ENCODE assay signal across 9 mouse cellular contexts in the genomic region with DNA sequence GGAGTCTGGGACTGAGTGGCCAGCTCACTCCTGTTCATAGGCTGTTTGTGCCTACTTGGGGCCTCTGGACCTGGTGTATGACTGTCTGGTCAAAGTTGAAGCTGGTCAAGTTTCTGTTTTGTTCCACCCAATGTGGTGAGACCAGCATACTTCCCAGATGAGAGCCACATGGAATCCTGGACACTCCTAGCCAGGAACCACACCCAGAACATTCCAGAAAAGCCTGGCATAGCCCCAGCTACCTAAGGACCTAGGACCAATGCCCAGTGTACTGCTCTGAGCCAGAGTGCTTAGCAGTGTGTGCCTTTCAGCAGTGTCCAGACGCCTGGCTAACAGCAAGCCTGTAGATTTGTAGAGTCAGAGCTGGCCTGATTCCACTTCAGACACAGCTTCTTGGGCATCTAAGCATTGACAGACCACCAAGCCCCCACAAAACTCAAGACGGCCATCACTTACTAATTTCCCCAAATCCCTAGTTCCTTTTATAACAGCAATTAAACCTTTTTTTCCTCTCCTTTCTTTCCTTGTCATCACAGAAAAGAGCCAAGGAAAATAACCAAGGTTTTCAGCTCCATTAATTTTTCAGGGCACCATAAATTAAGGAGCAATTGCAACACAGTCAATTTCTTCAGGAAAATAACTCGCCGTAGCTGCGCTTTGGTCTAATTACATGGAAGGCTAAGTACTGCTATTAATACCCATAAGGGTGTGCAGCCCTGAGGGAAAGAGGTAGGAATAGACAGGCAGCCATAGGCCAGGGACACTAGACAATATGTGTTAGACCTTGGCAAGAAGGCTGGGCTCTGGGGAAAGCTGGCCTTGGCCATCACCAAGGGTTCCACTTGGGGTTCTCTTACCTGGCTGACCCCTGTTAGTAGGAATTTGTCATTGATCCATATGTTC.
A peak's percentile ranks its signal among the peaks of the same experiment; 100 is the strongest.
DNase-seq lines count a peak whose midpoint lies in the region; ATAC-seq and TF ChIP-seq lines count a peak whose summit lies in the region.
"Had no signal": no experiment of that assay in that cellular context is flagged by ENCODE, and none has a peak within 500 bp of the region (broad histone marks: within the 10 kb centered on the region; RNA-seq: fewer than 3 reads in every experiment).

No protein-coding gene starts in this region.

- no peak for DNase-seq in limb, embryonic 10.5 days (ENCODE audit: low spot score)
- peak; percentile 48 for DNase-seq in gastrocnemius, postnatal 14 days
- peak; percentile 61 to 82 for DNase-seq in kidney, adult 8-10 months
- no peak for DNase-seq in liver, embryonic 11.5 days (ENCODE audit: low spot score)
- no peak for DNase-seq in adrenal gland, postnatal 14 days
- DNase-seq in midbrain, embryonic 10.5 days (ENCODE audit: low spot score): no peak

- peak; percentile 24 for TF ChIP-seq POLR2A in myocyte (IDR thresholded peaks at IDR 0.05; ENCODE audit: insufficient read length, low read depth)

- WGBS in limb, embryonic 13.5 days: 44% methylated on average over 5 of the region's 5 CpGs
- 81% methylated on average over 5 of the region's 5 CpGs for WGBS in limb, embryonic 10.5 days
- WGBS in liver, embryonic 11.5 days: 82% methylated on average over 5 of the region's 5 CpGs
- WGBS in midbrain, embryonic 10.5 days: 91% methylated on average over 5 of the region's 5 CpGs

- H3K27ac ChIP-seq in limb, embryonic 13.5 days: no peak overlapping the region; the same call in 1 of the 2 replicates
- H3K27ac ChIP-seq in limb, embryonic 10.5 days: no peak overlapping the region
- no peak overlapping the region for H3K27ac ChIP-seq in liver, embryonic 11.5 days (ENCODE audit: low read depth, low read length)
- H3K27ac ChIP-seq in midbrain, embryonic 10.5 days (replicated peaks): no peak overlapping the region

- H3ac ChIP-seq in myocyte (ENCODE audit: control insufficient read depth, insufficient read length): no peak overlapping the region

- ATAC-seq in limb, embryonic 13.5 days (ENCODE audit: low FRiP score, low read depth): peak; percentile 40; the same call in 1 of the 2 replicates
- no peak for ATAC-seq in liver, embryonic 11.5 days (replicated peaks; ENCODE audit: low FRiP score)

- no peak overlapping the region for H3K4me2 ChIP-seq in limb, embryonic 13.5 days (replicated peaks)
- peak overlapping the region; percentile 53 for H3K4me2 ChIP-seq in myocyte (ENCODE audit: low read depth)
- no peak overlapping the region for H3K4me2 ChIP-seq in liver, embryonic 11.5 days

- intact Hi-C loops in gastrocnemius, postnatal 14 days (cut with DNase I; ENCODE audit: low total_unique reads): no loop called here

- peaks cover 4% of the 10 kb centered on the region; the same call in 1 of the 2 replicates for H3K9me3 ChIP-seq in limb, embryonic 13.5 days
- no peaks in the 10 kb centered on the region for H3K9me3 ChIP-seq in limb, embryonic 10.5 days (replicated peaks)
- no peaks in the 10 kb centered on the region for H3K9me3 ChIP-seq in liver, embryonic 11.5 days (ENCODE audit: control insufficient read depth, low read length)
- no peaks in the 10 kb centered on the region for H3K9me3 ChIP-seq in midbrain, embryonic 10.5 days (replicated peaks)
- H3K9me3 ChIP-seq: G1E had no signal

- no peaks in the 10 kb centered on the region; the same call in 1 of the 2 replicates for H3K27me3 ChIP-seq in limb, embryonic 13.5 days
- no peaks in the 10 kb centered on the region for H3K27me3 ChIP-seq in limb, embryonic 10.5 days (ENCODE audit: low read depth, poor library complexity, severe bottlenecking)
- H3K27me3 ChIP-seq in myocyte (ENCODE audit: control insufficient read depth, insufficient read depth, insufficient read length): no peaks in the 10 kb centered on the region
- H3K27me3 ChIP-seq in liver, embryonic 11.5 days (replicated peaks; ENCODE audit: control insufficient read depth, insufficient read depth, low read length): no peaks in the 10 kb centered on the region
- no peaks in the 10 kb centered on the region; the same call in 1 of the 2 replicates for H3K27me3 ChIP-seq in midbrain, embryonic 10.5 days (ENCODE audit: low read depth, poor library complexity, severe bottlenecking)

- H3K9ac ChIP-seq in limb, embryonic 13.5 days: no peak overlapping the region
- H3K9ac ChIP-seq in liver, embryonic 11.5 days (ENCODE audit: low read depth, low read length): no peak overlapping the region

- no peak overlapping the region for H3K4me3 ChIP-seq in limb, embryonic 13.5 days
- no peak overlapping the region for H3K4me3 ChIP-seq in limb, embryonic 10.5 days
- H3K4me3 ChIP-seq in myocyte: no peak overlapping the region
- no peak overlapping the region for H3K4me3 ChIP-seq in liver, embryonic 11.5 days (ENCODE audit: low read depth, low read length)
- no peak overlapping the region for H3K4me3 ChIP-seq in midbrain, embryonic 10.5 days

- peaks cover 3% of the 10 kb centered on the region; the same call in 1 of the 2 replicates for H3K36me3 ChIP-seq in limb, embryonic 13.5 days
- H3K36me3 ChIP-seq in limb, embryonic 10.5 days: no peaks in the 10 kb centered on the region
- H3K36me3 ChIP-seq in myocyte (ENCODE audit: control insufficient read depth, insufficient read depth): peaks cover 5% of the 10 kb centered on the region
- no peaks in the 10 kb centered on the region for H3K36me3 ChIP-seq in liver, embryonic 11.5 days (ENCODE audit: control insufficient read depth, insufficient read depth, low read length)
- no peaks in the 10 kb centered on the region for H3K36me3 ChIP-seq in midbrain, embryonic 10.5 days
- H3K36me3 ChIP-seq: G1E had no signal

- H3K4me1 ChIP-seq in limb, embryonic 13.5 days: peaks cover 16% of the 10 kb centered on the region
- H3K4me1 ChIP-seq in limb, embryonic 10.5 days: no peaks in the 10 kb centered on the region
- H3K4me1 ChIP-seq in liver, embryonic 11.5 days (replicated peaks; ENCODE audit: control insufficient read depth, insufficient read depth, low read length): no peaks in the 10 kb centered on the region
- peaks cover 7% of the 10 kb centered on the region for H3K4me1 ChIP-seq in midbrain, embryonic 10.5 days

- no peaks in the 10 kb centered on the region for H3K79me2 ChIP-seq in myocyte (ENCODE audit: control insufficient read depth, insufficient read depth)

TF ChIP-seq in myocyte, 11 proteins besides CTCF, POLR2A, EP300 and RAD21:
- TF ChIP-seq MYOG (IDR thresholded peaks at IDR 0.05; ENCODE audit: control insufficient read depth in 1 of 3, insufficient read depth in 1 of 3, insufficient read length in 2 of 3, low read depth in 2 of 3) (peak in 1 of 3 experiments; percentile 45), MAX (IDR thresholded peaks at IDR 0.05; ENCODE audit: low read depth) (no peak), SRF (IDR thresholded peaks at IDR 0.05; ENCODE audit: control insufficient read depth, insufficient read length, low read depth) (no peak), TCF12 (IDR thresholded peaks at IDR 0.05; ENCODE audit: insufficient read depth, poor library complexity, severe bottlenecking) (peak; percentile 38), MYOD1 (IDR thresholded peaks at IDR 0.05; ENCODE audit: control insufficient read depth in 1 of 3, insufficient read length in 2 of 3, low read depth in 2 of 3) (peak in 1 of 3 experiments; percentile 30), CEBPB (IDR thresholded peaks at IDR 0.05; ENCODE audit: insufficient read depth, poor library complexity, severe bottlenecking) (peak; percentile 28; the same call in 1 of the 2 replicates)

Comparison
In these comparisons a context has a peak if more than half of its experiments do, and no peak if none do; other contexts are left out.
1. DNase-seq: peak in gastrocnemius, postnatal 14 days (single experiment) and kidney, adult 8-10 months (2 of 2); none in limb, embryonic 10.5 days (single experiment), liver, embryonic 11.5 days (single experiment), adrenal gland, postnatal 14 days (single experiment) and midbrain, embryonic 10.5 days (single experiment).